Mouse (Mus musculus) kidney, embryonic 16.5 days (tissue): ENCODE measurements around the gene Ddt. TPM values are rescaled to one million over a fixed set of nuclear protein-coding genes. Genes with fewer than 3 reads are reported as not detected.
"Not testable (repeated sequence)": the region's sequence is repeated elsewhere in the genome, so short reads cannot be mapped to it uniquely, and the experiment has no call there.

ENCODE experiments used
- ATAC-seq: fragments of 200-750 bp; cut with Nextera tagmentation; 2 replicates; pipeline ENCODE4 v1.8.0; 2017; ENCODE audit warnings: moderate TSS enrichment; ENCODE audit not compliant: low FRiP score, low TSS enrichment
- H3K27ac ChIP-seq: fragments of 300-500 bp; sonication (generic); 2 replicates; pipeline ENCODE4 v1.5.1; 2014; ENCODE audit warnings: low read length
- H3K27me3 ChIP-seq: fragments of 300-500 bp; sonication (generic); 2 replicates; pipeline ENCODE4 v1.6.1; 2014; ENCODE audit warnings: low read length, control low read depth, mixed read lengths; ENCODE audit not compliant: insufficient read depth
- H3K36me3 ChIP-seq: fragments of 300-500 bp; sonication (generic); 2 replicates; pipeline ENCODE4 v1.6.1; 2014; ENCODE audit warnings: low read length, control low read depth, mixed read lengths; ENCODE audit not compliant: insufficient read depth
- H3K4me1 ChIP-seq: fragments of 300-500 bp; sonication (generic); 2 replicates; pipeline ENCODE4 v1.6.1; 2014; ENCODE audit warnings: low read length, control low read depth, mixed read lengths; ENCODE audit not compliant: insufficient read depth
- H3K4me2 ChIP-seq: fragments of 300-500 bp; sonication (generic); replicated peaks from 2 replicates; pipeline ENCODE4 v1.6.1; 2014; ENCODE audit warnings: low read depth, low read length
- H3K4me3 ChIP-seq: fragments of 300-500 bp; sonication (generic); 2 replicates; pipeline ENCODE4 v1.5.1; 2014; ENCODE audit warnings: mild to moderate bottlenecking, low read length
- H3K9ac ChIP-seq: fragments of 300-500 bp; sonication (generic); replicated peaks from 2 replicates; pipeline ENCODE4 v1.6.1; 2014; ENCODE audit warnings: low read length
- H3K9me3 ChIP-seq: fragments of 300-500 bp; sonication (generic); 2 replicates; pipeline ENCODE4 v1.6.1; 2016; ENCODE audit warnings: low read length, control low read depth
- WGBS: fragments of 180-500 bp; shearing (Covaris S2); extraction: QIAGEN DNeasy Blood & Tissue Kit; methylation state at CpG from one replicate; pipeline ENCODE4 v1.1.7; 2014; 5-methylcytosine and 5-hydroxymethylcytosine counted together
- polyA plus RNA-seq: library from polyadenylated mRNA; unstranded; fragments of >200 nt; fragmentation: Nextera tagmentation; extraction: Ambion mirVana; gene quantifications from 2 replicates; pipeline ENCODE4 v1.2.1, GENCODE M21; 2015

Gene Ddt
- polyA plus RNA-seq, 1 experiment from 2014 or later: 80.2 TPM

GRCm38 (mm10) chr10:75774587-75774986, 1.4 kb upstream of the Ddt start:
- no peak overlapping the region for H3K4me3 ChIP-seq
- no peak for ATAC-seq
- WGBS: 82% methylated on average over 9 of the region's 9 CpGs
- H3K27ac ChIP-seq: no peak overlapping the region
- peaks cover 9% of the 10 kb centered on the region for H3K4me1 ChIP-seq
- no peak overlapping the region for H3K9ac ChIP-seq
- no peak overlapping the region for H3K4me2 ChIP-seq
- peaks cover 3% of the 10 kb centered on the region; the same call in 1 of the 2 replicates for H3K9me3 ChIP-seq
- H3K36me3 ChIP-seq: no peaks in the 10 kb centered on the region
- H3K27me3 ChIP-seq: 0 out of 2 replicates have a peak, but pooled peaks cover 4% of the 10 kb centered on the region

- WGBS: 87% methylated on average over 5 of the region's 5 CpGs
- Histone ChIP-seq H3K27ac (no peak overlapping the region), H3K9ac (no peak overlapping the region), H3K4me2 (no peak overlapping the region), H3K27me3 (0 out of 2 replicates have a peak, but pooled peaks cover under 1% of the 10 kb centered on the region), H3K4me3 (no peak overlapping the region), H3K4me1 (peaks cover 7% of the 10 kb centered on the region), H3K9me3 (peaks cover 3% of the 10 kb centered on the region; the same call in 1 of the 2 replicates), H3K36me3 (no peaks in the 10 kb centered on the region)
- ATAC-seq: no peak
These were observed 888 bp upstream of the Ddt start for GRCm38 (mm10) chr10:75774102-75774501.

- not testable (repeated sequence) for H3K27ac ChIP-seq
- WGBS: 36% methylated on average over 5 of the region's 5 CpGs
These were observed 5.5 kb downstream of the Ddt start for GRCm38 (mm10) chr10:75767756-75768155.

GRCm38 (mm10) chr10:75766856-75767255, 6.4 kb downstream of the Ddt start:
- Histone ChIP-seq H3K36me3 (no peaks in the 10 kb centered on the region), H3K9ac (no peak overlapping the region), H3K4me2 (no peak overlapping the region), H3K4me3 (no peak overlapping the region), H3K4me1 (peaks cover 14% of the 10 kb centered on the region; the same call in 1 of the 2 replicates), H3K27me3 (no peaks in the 10 kb centered on the region), H3K9me3 (no peaks in the 10 kb centered on the region), H3K27ac (no peak overlapping the region)
- no peak for ATAC-seq
- 87% methylated on average over 6 of the region's 6 CpGs for WGBS

More at GRCm38 (mm10) chr10:75767756-75768155, 5.5 kb downstream of the Ddt start:
- not testable (repeated sequence) for H3K4me2 ChIP-seq, H3K9ac ChIP-seq, H3K36me3 ChIP-seq, H3K4me3 ChIP-seq, ATAC-seq, H3K9me3 ChIP-seq, H3K27me3 ChIP-seq
- peaks cover 18% of the 10 kb centered on the region for H3K4me1 ChIP-seq

GRCm38 (mm10) chr10:75764519-75765473, 8.4 kb downstream of the Ddt start:
- ATAC-seq: no peak
- no peaks in the 10 kb centered on the region for H3K27me3 ChIP-seq
- H3K4me2 ChIP-seq: peak overlapping the region; percentile 65
- peaks cover 14% of the 10 kb centered on the region; the same call in 1 of the 2 replicates for H3K4me1 ChIP-seq
- H3K36me3 ChIP-seq: 0 out of 2 replicates have a peak, but pooled peaks cover 2% of the 10 kb centered on the region
- H3K27ac ChIP-seq: peak overlapping the region; percentile 65
- peak overlapping the region; percentile 79 for H3K9ac ChIP-seq
- under 1% methylated on average over 27 of the region's 27 CpGs for WGBS
- peak overlapping the region; percentile 83 for H3K4me3 ChIP-seq
- no peaks in the 10 kb centered on the region for H3K9me3 ChIP-seq

- Histone ChIP-seq H3K36me3 (0 out of 2 replicates have a peak, but pooled peaks cover 2% of the 10 kb centered on the region), H3K4me3 (peak within 1 kb of the TSS; percentile 83), H3K9me3 (no peaks in the 10 kb centered on the region), H3K9ac (peak within 1 kb of the TSS; percentile 79), H3K27ac (peak within 1 kb of the TSS; percentile 65), H3K4me1 (peaks cover 14% of the 10 kb centered on the region; the same call in 1 of the 2 replicates), H3K4me2 (peak within 1 kb of the TSS; percentile 78), H3K27me3 (no peaks in the 10 kb centered on the region)
- WGBS: under 1% methylated on average over 57 of the region's 61 CpGs
- peak; percentile 99 for ATAC-seq
These were observed 9.3 kb downstream of the Ddt start, which contains the start of gene Cabin1 for GRCm38 (mm10) chr10:75763682-75764518. TSS of gene Cabin1 (minus strand) at chr10:75764341.

- no peak overlapping the region for H3K4me2 ChIP-seq
- peaks cover 14% of the 10 kb centered on the region; the same call in 1 of the 2 replicates for H3K4me1 ChIP-seq
- no peak for ATAC-seq
- no peaks in the 10 kb centered on the region for H3K27me3 ChIP-seq
- no peak overlapping the region for H3K27ac ChIP-seq
- WGBS: 96% methylated on average over 3 of the region's 3 CpGs
- 0 out of 2 replicates have a peak overlapping the region, but pooled peaks have one; percentile 16 for H3K9ac ChIP-seq
- peaks cover 9% of the 10 kb centered on the region; the same call in 1 of the 2 replicates for H3K36me3 ChIP-seq
- no peak overlapping the region for H3K4me3 ChIP-seq
- H3K9me3 ChIP-seq: no peaks in the 10 kb centered on the region
These were observed 10.8 kb downstream of the Ddt start for GRCm38 (mm10) chr10:75762413-75762812.

- Histone ChIP-seq H3K27ac (no peak overlapping the region), H3K36me3 (peaks cover 13% of the 10 kb centered on the region; the same call in 1 of the 2 replicates), H3K4me2 (no peak overlapping the region), H3K4me3 (no peak overlapping the region), H3K27me3 (no peaks in the 10 kb centered on the region), H3K9ac (no peak overlapping the region), H3K4me1 (peaks cover 14% of the 10 kb centered on the region; the same call in 1 of the 2 replicates), H3K9me3 (no peaks in the 10 kb centered on the region)
- ATAC-seq: no peak
- 98% methylated on average over 3 of the region's 3 CpGs for WGBS
These were observed 12.9 kb downstream of the Ddt start for GRCm38 (mm10) chr10:75760311-75760710.

GRCm38 (mm10) chr10:75756719-75757118, 16.5 kb downstream of the Ddt start:
- H3K36me3 ChIP-seq: peaks cover 40% of the 10 kb centered on the region
- H3K4me2 ChIP-seq: no peak overlapping the region
- no peaks in the 10 kb centered on the region for H3K4me1 ChIP-seq
- H3K27ac ChIP-seq: no peak overlapping the region
- no peaks in the 10 kb centered on the region for H3K27me3 ChIP-seq
- 90% methylated on average over 11 of the region's 11 CpGs for WGBS
- H3K9me3 ChIP-seq: no peaks in the 10 kb centered on the region
- ATAC-seq: no peak
- H3K9ac ChIP-seq: no peak overlapping the region
- no peak overlapping the region for H3K4me3 ChIP-seq
